Mouse (Mus musculus) heart, adult 2 months (tissue): ENCODE data around the gene Slc44a3.

Experiments used
- CTCF ChIP-seq: fragments of 200-600 bp; IDR thresholded peaks from 2 replicates; pipeline ENCODE4 v1.8.1; 2022; ENCODE audit warnings: antibody characterized with exemption, mild to moderate bottlenecking, moderate library complexity
- EP300 ChIP-seq: fragments of 200-500 bp; IDR thresholded peaks from 2 replicates; pipeline ENCODE4 v1.6.1; 2011; ENCODE audit warnings: low read depth, low read length, control low read depth; ENCODE audit not compliant: insufficient read depth
- POLR2A ChIP-seq: fragments of 200-500 bp; IDR thresholded peaks from 2 replicates; pipeline ENCODE4 v1.6.1; 2011; ENCODE audit warnings: mild to moderate bottlenecking, low read depth, low read length, control low read depth; ENCODE audit not compliant: insufficient read depth

DNA sequence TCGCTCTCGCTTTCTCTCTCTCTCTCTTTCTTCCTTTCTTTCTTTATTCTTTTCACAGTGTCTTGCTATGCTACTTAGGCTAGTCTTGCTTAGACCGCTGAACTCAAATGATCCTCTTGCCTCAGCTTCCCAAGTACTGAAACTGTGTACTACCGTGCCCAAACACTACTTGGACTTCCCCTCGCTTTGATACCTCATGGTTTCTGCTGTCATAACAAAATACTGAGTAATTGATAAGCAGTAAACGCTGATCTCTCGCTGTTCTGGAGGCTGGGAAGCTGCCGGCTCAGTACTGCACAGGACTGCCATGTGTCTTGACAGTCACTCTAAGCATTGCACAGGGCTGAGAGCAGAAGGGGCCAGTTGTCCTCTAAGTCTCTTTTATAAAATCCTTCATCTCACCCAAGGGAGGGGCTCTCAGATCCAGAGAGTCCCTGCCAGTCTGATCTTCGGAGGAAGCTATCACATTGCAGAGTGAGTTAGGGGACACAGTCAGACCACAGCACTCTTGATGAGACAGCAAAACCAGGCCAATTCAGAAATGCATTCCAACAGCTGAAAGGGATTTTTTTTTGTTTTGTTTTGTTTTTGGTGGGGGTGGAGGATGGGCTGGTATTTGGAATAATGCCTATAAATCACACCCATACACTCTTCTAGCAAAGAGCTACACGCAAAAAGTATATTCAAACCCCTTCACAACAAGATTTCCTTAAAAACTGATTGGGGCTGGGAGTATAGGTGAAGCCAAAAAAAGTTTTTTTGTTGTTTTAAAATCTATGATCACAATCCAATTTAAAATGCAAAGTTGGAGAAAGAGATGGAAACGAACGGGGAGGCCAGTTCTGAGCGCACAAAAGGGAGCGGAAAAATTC lies 114.6 kb downstream of the Slc44a3 start:
- TF ChIP-seq POLR2A: no peak
- TF ChIP-seq CTCF: no peak
- TF ChIP-seq EP300: no peak
